Mouse (Mus musculus) hindlimb bud, embryonic 11.5 days (tissue): ENCODE measurements around the gene Mt1.

ENCODE experiments used
- DNase-seq: peaks from one replicate; pipeline ENCODE4 v3.0.0-alpha.2; 2012; ENCODE audit warnings: low read depth, low spot score; ENCODE audit errors: extremely low spot score

The Mt1 gene

DNA sequence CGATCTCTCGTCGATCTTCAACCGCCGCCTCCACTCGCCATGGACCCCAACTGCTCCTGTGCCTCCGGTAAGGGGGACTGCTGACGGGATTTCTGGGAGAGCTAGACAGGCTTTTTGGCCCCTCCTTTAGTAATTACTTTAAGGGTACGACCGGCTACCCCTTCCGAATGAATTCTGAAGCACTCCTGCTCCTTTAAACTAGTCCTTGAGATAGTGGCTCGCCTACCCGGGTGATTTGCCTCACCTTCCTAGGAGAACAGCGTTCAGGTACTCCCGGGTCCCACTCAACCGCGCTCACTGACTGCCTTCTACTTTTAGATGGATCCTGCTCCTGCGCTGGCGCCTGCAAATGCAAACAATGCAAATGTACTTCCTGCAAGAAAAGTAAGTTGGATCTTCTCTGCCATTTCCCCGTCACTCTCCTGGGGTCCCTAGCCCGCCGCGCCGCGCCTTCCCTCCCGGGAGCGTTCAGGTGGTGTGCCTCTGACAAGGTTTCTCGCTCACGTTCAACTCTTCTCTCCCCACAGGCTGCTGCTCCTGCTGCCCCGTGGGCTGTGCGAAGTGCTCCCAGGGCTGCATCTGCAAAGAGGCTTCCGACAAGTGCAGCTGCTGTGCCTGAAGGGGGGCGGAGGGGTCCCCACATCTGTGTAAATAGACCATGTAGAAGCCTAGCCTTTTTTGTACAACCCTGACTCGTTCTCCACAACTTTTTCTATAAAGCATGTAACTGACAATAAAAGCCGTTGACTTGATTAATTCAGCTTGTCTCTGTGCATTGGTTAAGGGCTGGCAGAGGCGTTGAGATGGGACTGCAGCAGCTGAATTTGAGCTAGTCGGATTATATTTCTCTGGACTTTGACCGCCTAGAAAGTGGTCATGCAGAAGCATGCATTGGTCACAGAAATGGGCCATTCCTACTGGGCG, 5.8 kb upstream of the Mt1 start:
- no peak for DNase-seq

DNA sequence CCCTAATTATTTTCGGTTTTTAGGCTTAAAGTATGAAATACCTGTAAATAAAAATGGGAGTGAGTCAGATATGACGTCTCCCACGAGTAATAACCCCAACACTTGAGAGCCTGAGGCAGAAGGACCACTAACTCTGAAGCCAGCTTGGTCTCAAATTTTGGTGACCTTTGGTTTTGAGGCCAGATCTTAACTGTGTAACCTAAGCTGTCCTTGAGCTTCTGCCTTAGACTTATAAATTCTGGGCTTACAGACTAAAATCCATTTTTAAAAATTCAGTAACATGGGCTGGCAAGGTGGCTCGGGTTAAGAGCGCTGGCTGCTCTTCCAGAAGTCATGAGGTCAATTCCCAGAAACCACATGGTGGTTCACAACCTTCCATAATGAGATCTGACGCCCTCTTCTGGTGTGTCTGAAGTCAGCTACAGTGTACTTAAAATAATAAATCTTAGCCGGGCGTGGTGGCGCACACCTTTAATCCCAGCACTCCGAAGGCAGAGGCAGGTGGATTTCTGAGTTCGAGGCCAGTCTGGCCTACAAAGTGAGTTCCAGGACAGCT, 5.0 kb upstream of the Mt1 start:
- no peak for DNase-seq

GRCm38 (mm10) chr8:94174619-94175213, 4.2 kb upstream of the Mt1 start:
- DNase-seq = no peak

GRCm38 (mm10) chr8:94177716-94178390, 1.0 kb upstream of the Mt1 start:
- no peak for DNase-seq

DNA sequence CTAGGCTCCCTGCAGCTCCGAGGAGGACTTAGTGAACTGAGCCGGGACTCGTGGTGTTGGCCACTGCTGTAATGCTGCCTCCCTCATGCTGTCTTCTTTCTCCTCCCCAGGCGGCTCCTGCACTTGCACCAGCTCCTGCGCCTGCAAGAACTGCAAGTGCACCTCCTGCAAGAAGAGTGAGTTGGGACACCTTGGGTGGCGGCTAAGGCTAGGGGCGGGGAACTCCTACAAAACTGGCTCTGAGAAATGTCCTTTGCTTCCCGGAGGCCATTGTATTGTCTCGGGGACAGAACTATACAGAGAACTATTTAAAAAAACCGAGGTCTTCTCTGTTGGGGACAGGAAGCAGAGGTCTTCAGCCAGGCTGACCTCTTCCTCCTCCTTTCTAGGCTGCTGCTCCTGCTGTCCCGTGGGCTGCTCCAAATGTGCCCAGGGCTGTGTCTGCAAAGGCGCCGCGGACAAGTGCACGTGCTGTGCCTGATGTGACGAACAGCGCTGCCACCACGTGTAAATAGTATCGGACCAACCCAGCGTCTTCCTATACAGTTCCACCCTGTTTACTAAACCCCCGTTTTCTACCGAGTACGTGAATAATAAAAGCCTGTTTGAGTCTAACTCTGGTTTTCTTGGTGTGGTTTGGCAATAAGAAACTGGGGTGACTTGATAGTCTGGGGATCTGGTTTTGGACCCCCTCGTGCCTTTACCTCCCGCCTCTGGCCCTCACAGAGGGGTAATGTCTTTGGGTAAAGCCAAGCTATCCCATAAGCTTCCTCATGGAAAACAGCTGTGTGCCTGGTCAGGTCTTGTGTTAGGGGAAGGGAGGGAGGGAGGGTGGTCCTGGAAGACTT, 1.1 kb downstream of the Mt1 start:
- no peak for DNase-seq

DNA sequence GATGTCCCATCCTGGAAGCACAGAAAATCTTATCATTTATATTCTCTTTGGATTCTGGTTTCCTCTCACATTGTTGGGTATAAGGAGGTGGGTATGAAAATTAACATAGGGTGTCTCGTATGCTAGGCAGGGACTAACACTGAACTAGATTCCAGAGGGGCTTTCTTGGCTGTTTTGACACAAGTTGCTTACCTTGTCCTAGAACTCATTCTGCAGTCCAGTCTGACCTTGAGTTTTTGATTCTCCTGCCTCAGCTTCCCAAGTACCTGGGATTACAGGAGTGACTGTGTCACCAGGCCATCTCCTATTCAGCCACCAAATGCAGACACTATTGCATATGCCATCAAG, 1.7 kb downstream of the Mt1 start:
- DNase-seq = no peak

DNA sequence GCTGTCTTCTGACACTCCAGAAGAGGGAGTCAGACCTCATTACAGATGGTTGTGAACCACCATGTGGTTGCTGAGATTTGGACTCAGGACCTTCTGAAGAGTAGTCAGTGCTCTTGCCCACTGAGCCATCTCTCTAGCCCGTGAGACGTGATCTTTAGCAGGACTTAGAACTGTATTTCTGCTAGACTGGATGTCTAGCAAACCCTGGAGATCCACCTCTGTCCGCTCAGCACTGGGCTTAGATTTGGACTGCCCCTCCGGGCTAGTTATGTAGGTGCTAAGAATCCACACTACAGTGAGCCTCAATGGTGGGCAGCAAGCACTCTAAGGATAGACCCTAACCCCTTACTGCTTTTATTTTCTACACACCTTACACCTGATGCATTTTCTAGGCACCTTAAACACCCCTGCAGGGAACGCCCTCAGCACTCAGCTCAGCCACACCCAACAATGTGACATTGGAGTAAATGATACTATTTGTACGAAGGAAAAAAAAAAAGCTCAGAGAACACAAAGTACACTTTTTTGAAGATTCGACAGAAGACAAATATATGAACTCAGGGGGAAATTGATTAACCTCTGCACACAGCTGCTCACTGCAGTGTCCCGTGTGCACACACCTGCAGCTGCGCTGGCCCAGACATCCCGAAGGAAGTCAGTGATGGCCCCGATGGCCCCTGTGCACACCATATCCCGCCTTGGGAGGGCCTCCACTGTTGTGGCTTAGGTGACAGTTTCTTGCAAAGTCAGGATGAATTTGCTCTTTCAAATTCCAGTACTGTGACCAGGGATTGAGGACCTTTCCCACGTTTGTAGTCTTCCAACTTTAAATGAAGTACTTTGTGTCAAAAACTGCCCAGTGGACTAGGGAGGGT, 3.4 kb downstream of the Mt1 start:
- DNase-seq = no peak

DNA sequence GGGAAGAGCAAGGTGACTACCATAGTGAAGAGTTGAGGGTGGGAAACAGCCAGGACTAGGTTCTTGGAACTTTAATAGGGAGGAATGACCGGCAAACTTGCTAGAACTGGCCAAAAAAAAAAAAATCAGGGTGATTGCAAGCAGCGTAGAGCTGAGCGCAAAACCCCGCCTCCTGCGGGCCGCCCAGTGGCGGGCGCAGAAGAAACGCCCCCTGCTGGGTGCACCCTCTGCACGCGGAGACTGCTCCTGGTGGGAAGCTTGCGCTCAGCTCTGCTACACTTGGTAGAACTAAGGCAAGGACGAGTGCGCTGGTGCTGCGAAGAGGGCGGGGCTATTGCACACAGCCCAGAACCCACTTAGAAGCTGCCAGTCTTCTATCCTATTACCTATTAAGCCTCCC, 4.2 kb downstream of the Mt1 start:
- no peak for DNase-seq

- DNase-seq = no peak
Measured at GRCm38 (mm10) chr8:94184357-94184843, 5.5 kb downstream of the Mt1 start.

- DNase-seq = no peak
Measured at GRCm38 (mm10) chr8:94185791-94186190, 6.9 kb downstream of the Mt1 start.

DNA sequence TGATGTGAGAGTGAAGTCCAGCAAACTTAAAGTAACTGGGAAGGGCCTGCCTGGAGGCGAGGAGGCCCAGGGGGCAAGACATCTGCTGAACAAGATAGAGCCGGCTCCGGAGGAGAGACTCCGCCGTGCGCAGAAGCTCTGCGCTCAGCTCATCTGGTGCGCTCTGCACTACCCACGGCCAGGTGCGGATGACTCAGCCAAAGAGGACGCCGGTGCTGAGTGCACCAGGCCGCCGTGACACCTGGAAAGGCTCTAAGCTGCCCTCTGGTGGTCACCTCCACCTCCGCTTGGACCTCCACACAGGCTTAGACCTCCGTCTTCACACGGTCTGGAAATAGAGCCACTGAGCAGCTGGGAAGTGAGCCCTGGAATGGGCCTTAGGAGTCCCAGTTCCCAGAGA, 7.7 kb downstream of the Mt1 start:
- no peak for DNase-seq

GRCm38 (mm10) chr8:94187290-94188002, 8.6 kb downstream of the Mt1 start:
- DNase-seq = no peak

- DNase-seq = no peak
Measured at GRCm38 (mm10) chr8:94189275-94190031, 10.6 kb downstream of the Mt1 start.

DNA sequence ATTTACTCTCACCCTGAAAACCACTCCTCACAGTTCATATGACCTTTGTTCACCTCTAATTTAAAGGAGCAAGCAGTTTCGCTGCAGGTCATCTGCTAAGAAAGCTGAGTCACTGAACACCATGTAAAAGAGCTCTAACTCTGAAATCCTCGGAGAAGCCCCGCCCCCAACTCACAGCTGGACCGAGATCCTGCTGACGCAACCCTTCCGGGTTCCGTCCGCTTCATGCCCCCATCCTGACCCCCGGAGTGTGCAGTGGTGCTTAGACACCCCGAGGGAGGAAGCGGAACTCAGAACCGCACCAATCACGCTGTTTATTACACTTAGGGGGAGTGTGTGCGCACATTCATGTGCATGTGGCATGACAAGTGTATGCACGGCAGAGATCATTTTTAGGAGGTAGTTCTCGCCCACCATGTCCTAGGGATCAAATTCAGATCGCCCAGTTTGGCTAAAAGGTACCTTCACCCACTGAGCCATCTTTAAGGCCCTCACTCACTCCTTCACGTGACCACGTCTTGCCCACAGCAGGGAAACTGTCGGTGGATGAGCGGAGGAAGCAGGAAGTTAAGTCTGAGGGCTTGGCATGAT, 12.3 kb downstream of the Mt1 start:
- DNase-seq = no peak

DNA sequence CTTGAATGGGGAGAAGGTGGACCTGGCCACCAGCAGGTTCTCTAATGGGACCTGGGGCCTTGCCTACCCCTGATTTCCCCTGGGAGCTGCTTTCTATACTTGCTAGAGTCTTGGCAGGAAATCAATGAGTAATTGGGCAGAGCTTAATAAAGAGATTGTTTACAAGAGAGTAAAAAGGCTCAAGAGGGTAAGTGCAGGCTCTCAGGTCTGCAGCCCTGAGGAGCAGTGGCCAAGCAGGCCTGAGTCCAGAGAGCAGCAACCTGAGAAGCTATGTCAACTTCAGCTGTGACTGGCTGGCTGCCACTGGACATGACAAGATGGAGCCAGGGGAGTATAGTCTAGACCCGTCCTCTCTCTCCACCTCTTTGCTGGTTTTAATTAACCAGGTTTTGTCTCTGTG, 14.0 kb downstream of the Mt1 start:
- DNase-seq = no peak

DNA sequence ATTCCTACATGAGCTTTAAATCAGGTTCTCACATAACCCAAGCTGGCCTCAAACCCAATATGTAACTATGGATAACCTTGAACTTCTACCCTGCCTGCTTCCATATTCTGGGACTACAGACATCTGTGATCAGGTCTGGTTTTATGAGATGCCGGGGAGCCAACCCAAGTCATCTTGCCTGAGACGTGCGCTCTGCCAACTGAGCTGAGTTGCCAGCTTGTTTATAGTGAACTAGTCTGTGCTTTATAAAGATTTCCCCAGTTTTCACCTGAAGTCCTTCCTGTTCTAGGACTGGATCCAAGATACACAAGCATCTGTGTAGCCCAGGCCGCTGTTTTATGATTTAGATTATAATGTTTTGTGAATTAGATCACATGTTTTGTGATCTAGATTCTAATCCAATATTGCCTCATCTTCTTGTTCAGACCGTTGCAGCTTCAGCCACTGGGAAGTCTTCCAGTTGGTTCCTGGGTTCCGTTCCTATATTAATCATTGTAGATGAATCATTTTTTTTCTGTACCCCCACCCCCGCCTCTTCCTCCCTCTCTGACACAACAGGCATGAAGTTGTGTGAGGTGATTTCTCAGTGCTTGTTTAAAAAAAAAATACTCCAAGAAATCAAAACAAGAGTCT, 15.8 kb downstream of the Mt1 start:
- no peak for DNase-seq

GRCm38 (mm10) chr8:94199202-94199869, 20.5 kb downstream of the Mt1 start:
- DNase-seq = no peak
